Mouse (Mus musculus): ENCODE results near the gene Aldh18a1. TPM values are rescaled to one million over a fixed set of nuclear protein-coding genes. Genes with fewer than 3 reads are reported as not detected.

The Aldh18a1 gene
- polyA plus RNA-seq, 1 experiment, result 18.0 TPM

- no peak for TF ChIP-seq POLR2A (IDR thresholded peaks at IDR 0.05; ENCODE audit: low read depth, low read length)
- no peak for TF ChIP-seq CTCF (IDR thresholded peaks at IDR 0.05; ENCODE audit: extremely low read depth, insufficient read depth, insufficient read length, insufficient replicate concordance)
- no peak overlapping the region for H3K27ac ChIP-seq (ENCODE audit: insufficient read depth, low read length)
- H3K4me3 ChIP-seq (ENCODE audit: extremely low read depth, insufficient read depth, insufficient read length), result no peak overlapping the region
- H3K36me3 ChIP-seq (ENCODE audit: control insufficient read depth, insufficient read depth, low read length), result no peaks in the 10 kb centered on the region
- H3K27me3 ChIP-seq (ENCODE audit: control insufficient read depth, insufficient read depth, low read length), result no peaks in the 10 kb centered on the region
- no peak for DNase-seq (ENCODE audit: low read depth in 1 of 2, low spot score in 2 of 2)
- WGBS, result 48% methylated on average over 5 of the region's 5 CpGs
- H3K4me1 ChIP-seq (ENCODE audit: control insufficient read depth, insufficient read depth, insufficient read length), result peaks cover 6% of the 10 kb centered on the region; the same call in 1 of the 2 replicates
Measured at GRCm38 (mm10) chr19:40511679-40512309, 76.5 kb downstream of the Aldh18a1 start.

GRCm38 (mm10) chr19:40511100-40511439 lies 77.2 kb downstream of the Aldh18a1 start:
- 86% methylated on average over 8 of the region's 8 CpGs for WGBS
- Histone ChIP-seq H3K27me3 (ENCODE audit: control insufficient read depth, insufficient read depth, low read length) (no peaks in the 10 kb centered on the region), H3K4me3 (ENCODE audit: extremely low read depth, insufficient read depth, insufficient read length) (no peak overlapping the region), H3K27ac (ENCODE audit: insufficient read depth, low read length) (no peak overlapping the region), H3K4me1 (ENCODE audit: control insufficient read depth, insufficient read depth, insufficient read length) (peaks cover 6% of the 10 kb centered on the region; the same call in 1 of the 2 replicates), H3K36me3 (ENCODE audit: control insufficient read depth, insufficient read depth, low read length) (no peaks in the 10 kb centered on the region)
- no peak for DNase-seq (ENCODE audit: low read depth in 1 of 2, low spot score in 2 of 2)
- TF ChIP-seq POLR2A (IDR thresholded peaks at IDR 0.05; ENCODE audit: low read depth, low read length) (no peak), CTCF (IDR thresholded peaks at IDR 0.05; ENCODE audit: extremely low read depth, insufficient read depth, insufficient read length, insufficient replicate concordance) (no peak)

GRCm38 (mm10) chr19:40510387-40511099 lies 77.7 kb downstream of the Aldh18a1 start:
- 87% methylated on average over 13 of the region's 13 CpGs for WGBS
- Histone ChIP-seq H3K4me3 (ENCODE audit: extremely low read depth, insufficient read depth, insufficient read length) (no peak overlapping the region), H3K36me3 (ENCODE audit: control insufficient read depth, insufficient read depth, low read length) (no peaks in the 10 kb centered on the region), H3K4me1 (ENCODE audit: control insufficient read depth, insufficient read depth, insufficient read length) (peaks cover 6% of the 10 kb centered on the region; the same call in 1 of the 2 replicates), H3K27ac (ENCODE audit: insufficient read depth, low read length) (no peak overlapping the region), H3K27me3 (ENCODE audit: control insufficient read depth, insufficient read depth, low read length) (no peaks in the 10 kb centered on the region)
- TF ChIP-seq POLR2A (IDR thresholded peaks at IDR 0.05; ENCODE audit: low read depth, low read length), result no peak
- TF ChIP-seq CTCF (IDR thresholded peaks at IDR 0.05; ENCODE audit: extremely low read depth, insufficient read depth, insufficient read length, insufficient replicate concordance), result no peak
- no peak for DNase-seq (ENCODE audit: low read depth in 1 of 2, low spot score in 2 of 2)

DNA sequence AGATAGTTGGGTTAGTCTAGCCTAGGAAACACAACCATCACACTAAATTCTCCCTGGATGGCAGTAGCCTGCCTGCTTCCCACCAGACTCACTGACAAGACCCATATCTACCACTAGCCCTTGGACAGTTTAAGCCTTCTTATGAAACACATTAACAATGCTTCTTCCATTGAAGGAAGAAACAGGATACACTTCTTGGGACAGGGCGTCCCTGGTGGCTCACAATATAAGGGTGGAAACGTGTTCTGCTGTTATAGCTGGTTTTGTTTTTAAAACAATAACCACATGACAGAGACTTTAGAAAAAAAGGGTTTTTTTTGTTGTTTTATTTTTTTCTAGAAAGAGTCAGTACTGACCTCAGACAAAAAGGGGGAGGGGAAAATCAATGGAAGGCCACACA lies 79.0 kb downstream of the Aldh18a1 start:
- Histone ChIP-seq H3K36me3 (ENCODE audit: control insufficient read depth, insufficient read depth, low read length) (no peaks in the 10 kb centered on the region), H3K27me3 (ENCODE audit: control insufficient read depth, insufficient read depth, low read length) (no peaks in the 10 kb centered on the region), H3K4me3 (ENCODE audit: extremely low read depth, insufficient read depth, insufficient read length) (no peak overlapping the region), H3K4me1 (ENCODE audit: control insufficient read depth, insufficient read depth, insufficient read length) (peaks cover 6% of the 10 kb centered on the region; the same call in 1 of the 2 replicates), H3K27ac (ENCODE audit: insufficient read depth, low read length) (no peak overlapping the region)
- no peak for DNase-seq (ENCODE audit: low read depth in 1 of 2, low spot score in 2 of 2)
- TF ChIP-seq POLR2A (IDR thresholded peaks at IDR 0.05; ENCODE audit: low read depth, low read length) (no peak), CTCF (IDR thresholded peaks at IDR 0.05; ENCODE audit: extremely low read depth, insufficient read depth, insufficient read length, insufficient replicate concordance) (no peak)
- WGBS, result 79% methylated on average over 2 of the region's 2 CpGs

GRCm38 (mm10) chr19:40508851-40509250 lies 79.4 kb downstream of the Aldh18a1 start:
- no peak for DNase-seq (ENCODE audit: low read depth in 1 of 2, low spot score in 2 of 2)
- Histone ChIP-seq H3K27me3 (ENCODE audit: control insufficient read depth, insufficient read depth, low read length) (no peaks in the 10 kb centered on the region), H3K4me1 (ENCODE audit: control insufficient read depth, insufficient read depth, insufficient read length) (peaks cover 6% of the 10 kb centered on the region; the same call in 1 of the 2 replicates), H3K4me3 (ENCODE audit: extremely low read depth, insufficient read depth, insufficient read length) (no peak overlapping the region), H3K36me3 (ENCODE audit: control insufficient read depth, insufficient read depth, low read length) (no peaks in the 10 kb centered on the region), H3K27ac (ENCODE audit: insufficient read depth, low read length) (no peak overlapping the region)
- TF ChIP-seq POLR2A (IDR thresholded peaks at IDR 0.05; ENCODE audit: low read depth, low read length) (no peak), CTCF (IDR thresholded peaks at IDR 0.05; ENCODE audit: extremely low read depth, insufficient read depth, insufficient read length, insufficient replicate concordance) (no peak)
- 36% methylated on average over 2 of the region's 2 CpGs for WGBS

- Histone ChIP-seq H3K36me3 (ENCODE audit: control insufficient read depth, insufficient read depth, low read length) (no peaks in the 10 kb centered on the region), H3K4me1 (ENCODE audit: control insufficient read depth, insufficient read depth, insufficient read length) (no peaks in the 10 kb centered on the region), H3K4me3 (ENCODE audit: extremely low read depth, insufficient read depth, insufficient read length) (no peak overlapping the region), H3K27me3 (ENCODE audit: control insufficient read depth, insufficient read depth, low read length) (no peaks in the 10 kb centered on the region), H3K27ac (ENCODE audit: insufficient read depth, low read length) (no peak overlapping the region)
- no peak for TF ChIP-seq POLR2A (IDR thresholded peaks at IDR 0.05; ENCODE audit: low read depth, low read length)
- no peak for TF ChIP-seq CTCF (IDR thresholded peaks at IDR 0.05; ENCODE audit: extremely low read depth, insufficient read depth, insufficient read length, insufficient replicate concordance)
- no peak for DNase-seq (ENCODE audit: low read depth in 1 of 2, low spot score in 2 of 2)
- WGBS, result 94% methylated on average over 3 of the region's 3 CpGs
Measured at GRCm38 (mm10) chr19:40506965-40507364, 81.3 kb downstream of the Aldh18a1 start.

GRCm38 (mm10) chr19:40504336-40504735 lies 83.9 kb downstream of the Aldh18a1 start:
- Histone ChIP-seq H3K27me3 (ENCODE audit: control insufficient read depth, insufficient read depth, low read length) (no peaks in the 10 kb centered on the region), H3K4me3 (ENCODE audit: extremely low read depth, insufficient read depth, insufficient read length) (no peak overlapping the region), H3K36me3 (ENCODE audit: control insufficient read depth, insufficient read depth, low read length) (no peaks in the 10 kb centered on the region), H3K27ac (ENCODE audit: insufficient read depth, low read length) (no peak overlapping the region), H3K4me1 (ENCODE audit: control insufficient read depth, insufficient read depth, insufficient read length) (no peaks in the 10 kb centered on the region)
- DNase-seq (ENCODE audit: low read depth in 1 of 2, low spot score in 2 of 2), result no peak
- WGBS, result 96% methylated on average over 7 of the region's 7 CpGs
- TF ChIP-seq POLR2A (IDR thresholded peaks at IDR 0.05; ENCODE audit: low read depth, low read length), result no peak

Other genes with a start within 250 kb of the Aldh18a1 start
- gene Sorbs1, start 74.7 kb downstream of the Aldh18a1 start, polyA plus RNA-seq (2012; rRNA removed), result 6.2 and 6.4 TPM in 2 replicates
- 4.4 and 4.5 TPM in 2 replicates for gene Tctn3, start 23.8 kb upstream of the Aldh18a1 start, polyA plus RNA-seq (2012; rRNA removed)
- gene Entpd1, start 23.9 kb upstream of the Aldh18a1 start, polyA plus RNA-seq (2012; rRNA removed), result 9.1 and 10.5 TPM in 2 replicates
- gene Cc2d2b, start 160.3 kb upstream of the Aldh18a1 start, polyA plus RNA-seq (2012; rRNA removed), result 0.04 TPM in 1 of 2 replicates, not detected in the other
- gene Ccnj, start 242.8 kb upstream of the Aldh18a1 start, polyA plus RNA-seq (2012; rRNA removed), result 8.4 and 10.5 TPM in 2 replicates

Data from spleen, adult 2 months (tissue).